Mouse (Mus musculus) heart, embryonic 16.5 days (tissue): ENCODE data around the gene Sec1. TPM values are rescaled to one million over a fixed set of nuclear protein-coding genes. Genes with fewer than 3 reads are reported as not detected.
A peak's percentile ranks its signal among the peaks of the same experiment; 100 is the strongest.

Source experiments
- ATAC-seq: fragments of 200-750 bp; cut with Nextera tagmentation; replicated peaks from 2 replicates; pipeline ENCODE4 v1.8.0; 2017; ENCODE audit warnings: moderate number of reproducible peaks; ENCODE audit not compliant: insufficient read depth, low FRiP score; ENCODE audit errors: extremely low read depth
- H3K27ac ChIP-seq: fragments of 300-500 bp; sonication (generic); 2 replicates; pipeline ENCODE4 v1.5.1; 2014; ENCODE audit warnings: mild to moderate bottlenecking, low read length, control low read depth, moderate library complexity
- H3K27me3 ChIP-seq: fragments of 300-500 bp; sonication (generic); 2 replicates; pipeline ENCODE4 v1.6.1; 2014; ENCODE audit warnings: low read length, mixed read lengths; ENCODE audit not compliant: control insufficient read depth, insufficient read depth
- H3K36me3 ChIP-seq: fragments of 300-500 bp; sonication (generic); 2 replicates; pipeline ENCODE4 v1.6.1; 2014; ENCODE audit not compliant: control insufficient read depth, insufficient read depth
- H3K4me1 ChIP-seq: fragments of 300-500 bp; sonication (generic); 2 replicates; pipeline ENCODE4 v1.6.1; 2014; ENCODE audit warnings: low read length, mixed read lengths; ENCODE audit not compliant: control insufficient read depth, insufficient read depth
- H3K4me2 ChIP-seq: fragments of 300-500 bp; sonication (generic); 2 replicates; pipeline ENCODE4 v1.6.1; 2014; ENCODE audit warnings: low read depth, mild to moderate bottlenecking, control low read depth, low read length
- H3K4me3 ChIP-seq: fragments of 300-500 bp; sonication (generic); 2 replicates; pipeline ENCODE4 v1.5.1; 2014; ENCODE audit warnings: mild to moderate bottlenecking, control low read depth, low read length
- H3K9ac ChIP-seq: fragments of 300-500 bp; sonication (generic); 2 replicates; pipeline ENCODE4 v1.6.1; 2014; ENCODE audit warnings: low read length, control low read depth
- H3K9me3 ChIP-seq: fragments of 300-500 bp; sonication (generic); replicated peaks from 2 replicates; pipeline ENCODE4 v1.6.1; 2016; ENCODE audit warnings: low read length; ENCODE audit not compliant: control insufficient read depth
- WGBS: fragments of 180-500 bp; shearing (Covaris S2); extraction: QIAGEN DNeasy Blood & Tissue Kit; methylation state at CpG from one replicate; pipeline ENCODE4 v1.1.7; 2014; 5-methylcytosine and 5-hydroxymethylcytosine counted together
- polyA plus RNA-seq: library from polyadenylated mRNA; unstranded; fragments of >200 nt; fragmentation: Nextera tagmentation; extraction: Ambion mirVana; gene quantifications from 2 replicates; pipeline ENCODE4 v1.2.1, GENCODE M21; 2015

Gene Sec1
- polyA plus RNA-seq, 1 experiment from 2014 or later: 0.33 TPM

- H3K4me1 ChIP-seq: peaks cover 15% of the 10 kb centered on the region
- no peak overlapping the region for H3K4me3 ChIP-seq
- peak overlapping the region; percentile 4 for H3K27ac ChIP-seq
- no peak overlapping the region for H3K4me2 ChIP-seq
- H3K9ac ChIP-seq: no peak overlapping the region
- no peaks in the 10 kb centered on the region for H3K36me3 ChIP-seq
- WGBS: 16% methylated on average over 11 of the region's 11 CpGs
- ATAC-seq: peak; percentile 42; the same call in 1 of the 2 replicates
- H3K27me3 ChIP-seq: no peaks in the 10 kb centered on the region
- no peaks in the 10 kb centered on the region for H3K9me3 ChIP-seq
These were observed 4.4 kb downstream of the Sec1 start for GRCm38 (mm10) chr7:45689800-45690199.

GRCm38 (mm10) chr7:45689099-45689498, 5.1 kb downstream of the Sec1 start:
- no peaks in the 10 kb centered on the region for H3K36me3 ChIP-seq
- no peak overlapping the region for H3K27ac ChIP-seq
- H3K9ac ChIP-seq: no peak overlapping the region
- H3K27me3 ChIP-seq: no peaks in the 10 kb centered on the region
- no peaks in the 10 kb centered on the region for H3K9me3 ChIP-seq
- no peak overlapping the region for H3K4me3 ChIP-seq
- WGBS: 64% methylated on average over 6 of the region's 6 CpGs
- no peak for ATAC-seq
- H3K4me1 ChIP-seq: peaks cover 15% of the 10 kb centered on the region
- H3K4me2 ChIP-seq: no peak overlapping the region

- 78% methylated on average over 3 of the region's 3 CpGs for WGBS
- H3K4me2 ChIP-seq: no peak overlapping the region
- no peaks in the 10 kb centered on the region for H3K9me3 ChIP-seq
- no peak overlapping the region for H3K27ac ChIP-seq
- peaks cover 22% of the 10 kb centered on the region for H3K4me1 ChIP-seq
- no peak overlapping the region for H3K4me3 ChIP-seq
- no peaks in the 10 kb centered on the region for H3K36me3 ChIP-seq
- H3K9ac ChIP-seq: no peak overlapping the region
- no peak for ATAC-seq
- no peaks in the 10 kb centered on the region for H3K27me3 ChIP-seq
These were observed 7.4 kb downstream of the Sec1 start for GRCm38 (mm10) chr7:45686841-45687240.

GRCm38 (mm10) chr7:45685811-45686210, 8.4 kb downstream of the Sec1 start:
- no peak for ATAC-seq
- Histone ChIP-seq H3K27ac (no peak overlapping the region), H3K9me3 (no peaks in the 10 kb centered on the region), H3K4me1 (peaks cover 32% of the 10 kb centered on the region), H3K27me3 (no peaks in the 10 kb centered on the region), H3K4me2 (no peak overlapping the region), H3K36me3 (no peaks in the 10 kb centered on the region), H3K4me3 (no peak overlapping the region), H3K9ac (no peak overlapping the region; the same call in 1 of the 2 replicates)
- WGBS: 63% methylated on average over 10 of the region's 10 CpGs

GRCm38 (mm10) chr7:45683396-45684050, 10.7 kb downstream of the Sec1 start, which contains the start of gene Ntn5:
Ntn5 (plus strand) TSS chr7:45684022.
- no peak for ATAC-seq
- Histone ChIP-seq H3K27ac (no peak within 1 kb of the TSS), H3K4me3 (no peak within 1 kb of the TSS), H3K9me3 (no peaks in the 10 kb centered on the region), H3K4me1 (peaks cover 26% of the 10 kb centered on the region), H3K36me3 (no peaks in the 10 kb centered on the region), H3K27me3 (no peaks in the 10 kb centered on the region), H3K4me2 (no peak within 1 kb of the TSS), H3K9ac (peak within 1 kb of the TSS; percentile 10; the same call in 1 of the 2 replicates)
- WGBS: 74% methylated on average over 7 of the region's 7 CpGs

- 29% methylated on average over 14 of the region's 14 CpGs for WGBS
- peak overlapping the region; percentile 57 for H3K9ac ChIP-seq
- H3K9me3 ChIP-seq: no peaks in the 10 kb centered on the region
- peak; percentile 39 for ATAC-seq
- H3K36me3 ChIP-seq: no peaks in the 10 kb centered on the region
- H3K4me1 ChIP-seq: peaks cover 26% of the 10 kb centered on the region
- H3K4me3 ChIP-seq: no peak overlapping the region
- no peaks in the 10 kb centered on the region for H3K27me3 ChIP-seq
- peak overlapping the region; percentile 49; the same call in 1 of the 2 replicates for H3K4me2 ChIP-seq
- H3K27ac ChIP-seq: peak overlapping the region; percentile 81
These were observed 11.8 kb downstream of the Sec1 start for GRCm38 (mm10) chr7:45682144-45683126.

- no peaks in the 10 kb centered on the region for H3K27me3 ChIP-seq
- H3K4me3 ChIP-seq: no peak overlapping the region
- peak overlapping the region; percentile 81 for H3K27ac ChIP-seq
- H3K4me2 ChIP-seq: no peak overlapping the region
- H3K36me3 ChIP-seq: no peaks in the 10 kb centered on the region
- no peaks in the 10 kb centered on the region for H3K9me3 ChIP-seq
- peak; percentile 76 for ATAC-seq
- H3K9ac ChIP-seq: peak overlapping the region; percentile 18
- H3K4me1 ChIP-seq: peaks cover 26% of the 10 kb centered on the region
- 50% methylated on average over 8 of the region's 8 CpGs for WGBS
These were observed 13.0 kb downstream of the Sec1 start for GRCm38 (mm10) chr7:45681046-45681736.

- no peak overlapping the region for H3K4me3 ChIP-seq
- ATAC-seq: peak; percentile 65
- H3K4me1 ChIP-seq: peaks cover 26% of the 10 kb centered on the region
- peak overlapping the region; percentile 81 for H3K27ac ChIP-seq
- H3K9ac ChIP-seq: peak overlapping the region; percentile 28; the same call in 1 of the 2 replicates
- 63% methylated on average over 14 of the region's 14 CpGs for WGBS
- H3K27me3 ChIP-seq: no peaks in the 10 kb centered on the region
- H3K4me2 ChIP-seq: no peak overlapping the region
- H3K36me3 ChIP-seq: no peaks in the 10 kb centered on the region
- no peaks in the 10 kb centered on the region for H3K9me3 ChIP-seq
These were observed 14.1 kb downstream of the Sec1 start for GRCm38 (mm10) chr7:45679966-45680621.
